ENCODE assay signal across 8 mouse cellular contexts in the genomic region with DNA sequence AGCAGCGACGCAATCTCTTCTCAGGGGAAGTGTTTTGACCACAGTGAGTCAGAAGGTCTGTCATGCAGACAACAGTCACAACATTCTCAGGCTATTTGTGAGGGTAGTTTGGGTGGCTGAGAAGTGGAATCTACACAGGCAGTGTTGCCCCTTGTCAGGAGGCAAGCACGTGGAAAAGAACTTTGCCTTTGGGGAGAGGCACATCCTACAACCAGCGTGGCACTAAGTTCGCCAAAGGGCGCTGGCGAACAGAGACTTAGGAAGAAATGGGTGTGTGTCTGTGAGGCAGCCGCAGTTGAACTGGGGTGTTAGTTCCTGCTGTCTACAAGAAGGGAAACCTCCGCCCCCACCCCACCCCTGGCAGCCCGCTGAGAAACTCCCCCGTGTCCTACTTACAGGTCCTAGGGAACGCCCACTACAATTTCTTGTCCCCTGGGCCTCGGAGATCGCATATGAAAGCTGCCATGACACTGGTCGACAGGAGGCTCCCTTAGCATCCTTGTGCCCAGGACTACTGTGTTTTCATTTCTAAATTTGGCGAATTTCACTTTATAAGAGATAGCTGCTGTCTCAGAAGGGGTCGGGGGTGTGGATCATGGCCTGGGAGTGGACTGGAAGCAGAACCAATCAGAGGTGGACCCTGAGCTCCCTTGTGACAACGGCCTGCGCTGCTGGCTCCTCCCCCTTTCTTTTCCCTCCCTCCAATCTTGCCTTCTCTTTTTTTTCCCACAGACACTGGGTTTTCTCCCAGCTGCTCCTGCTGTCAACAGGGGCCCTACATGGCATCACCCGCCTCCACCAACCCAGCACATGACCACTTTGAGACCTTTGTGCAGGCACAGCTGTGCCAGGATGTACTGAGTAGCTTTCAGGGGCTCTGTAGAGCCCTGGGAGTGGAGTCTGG. TPM values are rescaled to one million over a fixed set of nuclear protein-coding genes. Genes with fewer than 3 reads are reported as not detected.
DNase-seq lines count a peak whose midpoint lies in the region; ATAC-seq lines count a peak whose summit lies in the region.

No protein-coding gene starts in this region.

- ATAC-seq in common myeloid progenitor, adult 5-6 weeks (replicated peaks; ENCODE audit: low read depth, poor library complexity, severe bottlenecking): peak; percentile 43
- peak; percentile 45 for ATAC-seq in inflammation-experienced regulatory T-cells, adult 6 months
- peak; percentile 35 for ATAC-seq in megakaryocyte progenitor cell, adult 5-6 weeks (replicated peaks; ENCODE audit: poor library complexity)
- no peak for ATAC-seq in erythroid progenitor cell, adult 5-6 weeks (replicated peaks; ENCODE audit: low FRiP score, poor library complexity, severe bottlenecking)

- intact Hi-C loops in gastrocnemius, postnatal 14 days (cut with DNase I; ENCODE audit: low total_unique reads): no loop called here
- intact Hi-C loops in left cerebral cortex, postnatal 25 days (cut with DNase I): no loop called here

- DNase-seq in MN1 (ENCODE audit: low spot score): peak; percentile 92
- peak; percentile 78 for DNase-seq in gastrocnemius, postnatal 14 days
- DNase-seq in left cerebral cortex, postnatal 25 days (ENCODE audit: low spot score in 2 of 2): peak; percentile 47 to 71
- peak; percentile 82 for DNase-seq in skeletal muscle tissue, adult 2 months (ENCODE audit: low read depth, low spot score)

RNA-seq across cellular contexts. Expression of a gene that starts 1.4 kb away (rescaled TPM):
- 25.5 and 31.6 TPM in 2 replicates for total RNA-seq in common myeloid progenitor, adult 5-6 weeks (2017)
- 10 to 100 TPM; 10.5 to 15.5 TPM for total RNA-seq in gastrocnemius, postnatal 14 days (2021)
- polyA plus RNA-seq in inflammation-experienced regulatory T-cells, adult 6 months (2017; shearing (Covaris generic)): 100 to 1,000 TPM in 2 of 3 experiments, 10 to 100 TPM in 1; 84.9 to 115 (median 101) TPM
- total RNA-seq in left cerebral cortex, postnatal 25 days (2021): 10 to 100 TPM; 19.5 to 20.2 TPM
- total RNA-seq in megakaryocyte progenitor cell, adult 5-6 weeks (2015): 29.9 and 32.3 TPM in 2 replicates
- total RNA-seq in megakaryocyte progenitor cell, adult 5-6 weeks (2017): 39.1 and 40.7 TPM in 2 replicates
- total RNA-seq in erythroid progenitor cell, adult 5-6 weeks (2015; ENCODE audit: low replicate concordance): 10.1 and 19.7 TPM in 2 replicates
- total RNA-seq in erythroid progenitor cell, adult 5-6 weeks (2017; ENCODE audit: low replicate concordance): 0.76 and 11.4 TPM in 2 replicates

RNA-seq across cellular contexts. Expression of a gene that starts 12.6 kb away (rescaled TPM):
- total RNA-seq in common myeloid progenitor, adult 5-6 weeks (2017): 12.9 and 15.4 TPM in 2 replicates
- total RNA-seq in gastrocnemius, postnatal 14 days (2021): 10 to 100 TPM; 10.5 to 12.1 TPM
- polyA plus RNA-seq in inflammation-experienced regulatory T-cells, adult 6 months (2017; shearing (Covaris generic)): 10 to 100 TPM; 19.3 to 29.5 (median 27.7) TPM
- total RNA-seq in left cerebral cortex, postnatal 25 days (2021): 10 to 100 TPM; 17.6 to 18.5 TPM
- 12.8 and 13.7 TPM in 2 replicates for total RNA-seq in megakaryocyte progenitor cell, adult 5-6 weeks (2015)
- 8.1 and 20.0 TPM in 2 replicates for total RNA-seq in megakaryocyte progenitor cell, adult 5-6 weeks (2017)
- 0.84 and 4.7 TPM in 2 replicates for total RNA-seq in erythroid progenitor cell, adult 5-6 weeks (2015; ENCODE audit: low replicate concordance)
- 2.3 TPM in 1 of 2 replicates, not detected in the other for total RNA-seq in erythroid progenitor cell, adult 5-6 weeks (2017; ENCODE audit: low replicate concordance)

RNA-seq across cellular contexts. Expression of a gene that starts 12.7 kb away (rescaled TPM):
- 1.0 TPM in 1 of 2 replicates, not detected in the other for total RNA-seq in common myeloid progenitor, adult 5-6 weeks (2017)
- total RNA-seq in gastrocnemius, postnatal 14 days (2021): not detected
- polyA plus RNA-seq in inflammation-experienced regulatory T-cells, adult 6 months (2017; shearing (Covaris generic)): not detected
- total RNA-seq in left cerebral cortex, postnatal 25 days (2021): 1 to 10 TPM; 7.4 to 9.5 TPM
- total RNA-seq in megakaryocyte progenitor cell, adult 5-6 weeks (2015): 1.1 TPM in 1 of 2 replicates, not detected in the other
- 1.5 TPM in 1 of 2 replicates, not detected in the other for total RNA-seq in megakaryocyte progenitor cell, adult 5-6 weeks (2017)
- not detected in 2 replicates for total RNA-seq in erythroid progenitor cell, adult 5-6 weeks (2015; ENCODE audit: low replicate concordance)
- not detected in 2 replicates for total RNA-seq in erythroid progenitor cell, adult 5-6 weeks (2017; ENCODE audit: low replicate concordance)

RNA-seq across cellular contexts. Expression of a gene that starts 27.3 kb away (rescaled TPM):
- 18.0 and 21.2 TPM in 2 replicates for total RNA-seq in common myeloid progenitor, adult 5-6 weeks (2017)
- total RNA-seq in gastrocnemius, postnatal 14 days (2021): 1 to 10 TPM; 4.3 to 4.7 TPM
- 10 to 100 TPM; 21.3 to 33.2 (median 29.7) TPM for polyA plus RNA-seq in inflammation-experienced regulatory T-cells, adult 6 months (2017; shearing (Covaris generic))
- 10 to 100 TPM; 17.4 to 20.0 TPM for total RNA-seq in left cerebral cortex, postnatal 25 days (2021)
- 10.4 and 12.6 TPM in 2 replicates for total RNA-seq in megakaryocyte progenitor cell, adult 5-6 weeks (2015)
- 15.9 and 21.9 TPM in 2 replicates for total RNA-seq in megakaryocyte progenitor cell, adult 5-6 weeks (2017)
- 5.9 and 10.8 TPM in 2 replicates for total RNA-seq in erythroid progenitor cell, adult 5-6 weeks (2015; ENCODE audit: low replicate concordance)
- total RNA-seq in erythroid progenitor cell, adult 5-6 weeks (2017; ENCODE audit: low replicate concordance): 10.8 and 15.2 TPM in 2 replicates

RNA-seq across cellular contexts. Expression of a gene that starts 41.7 kb away (rescaled TPM):
- total RNA-seq in common myeloid progenitor, adult 5-6 weeks (2017): 128 and 169 TPM in 2 replicates
- 100 to 1,000 TPM; 126 to 138 TPM for total RNA-seq in gastrocnemius, postnatal 14 days (2021)
- 100 to 1,000 TPM; 202 to 255 (median 243) TPM for polyA plus RNA-seq in inflammation-experienced regulatory T-cells, adult 6 months (2017; shearing (Covaris generic))
- total RNA-seq in left cerebral cortex, postnatal 25 days (2021): 10 to 100 TPM; 59.5 to 61.3 TPM
- total RNA-seq in megakaryocyte progenitor cell, adult 5-6 weeks (2015): 224 and 232 TPM in 2 replicates
- 115 and 172 TPM in 2 replicates for total RNA-seq in megakaryocyte progenitor cell, adult 5-6 weeks (2017)
- total RNA-seq in erythroid progenitor cell, adult 5-6 weeks (2015; ENCODE audit: low replicate concordance): 62.7 and 87.6 TPM in 2 replicates
- 46.8 and 52.3 TPM in 2 replicates for total RNA-seq in erythroid progenitor cell, adult 5-6 weeks (2017; ENCODE audit: low replicate concordance)
